Mouse (Mus musculus) embryonic facial prominence, embryonic 14.5 days (tissue): ENCODE data around the gene Vmn1r7. TPM values are rescaled to one million over a fixed set of nuclear protein-coding genes. Genes with fewer than 3 reads are reported as not detected.
"Not testable (repeated sequence)": the region's sequence is repeated elsewhere in the genome, so short reads cannot be mapped to it uniquely, and the experiment has no call there.

Experiments used
- ATAC-seq: fragments of 200-750 bp; cut with Nextera tagmentation; 2 replicates; pipeline ENCODE4 v1.8.0; 2017; ENCODE audit warnings: low read depth, moderate number of reproducible peaks, moderate TSS enrichment
- DNase-seq: peaks from one replicate; pipeline ENCODE4 v3.0.0-alpha.2; 2015; ENCODE audit warnings: low spot score
- H3K27ac ChIP-seq: fragments of 300-500 bp; sonication (generic); replicated peaks from 2 replicates; pipeline ENCODE4 v1.5.1; 2014; ENCODE audit warnings: low read depth, mild to moderate bottlenecking, low read length, moderate library complexity
- H3K27me3 ChIP-seq: fragments of 300-500 bp; sonication (generic); replicated peaks from 2 replicates; pipeline ENCODE4 v1.6.1; 2014; ENCODE audit warnings: low read length; ENCODE audit not compliant: control insufficient read depth, insufficient read depth
- H3K36me3 ChIP-seq: fragments of 300-500 bp; sonication (generic); 2 replicates; pipeline ENCODE4 v1.6.1; 2014; ENCODE audit warnings: low read length, mixed read lengths; ENCODE audit not compliant: control insufficient read depth, insufficient read depth
- H3K4me1 ChIP-seq: fragments of 300-500 bp; sonication (generic); 2 replicates; pipeline ENCODE4 v1.6.1; 2014; ENCODE audit warnings: antibody characterized with exemption, low read length; ENCODE audit not compliant: control insufficient read depth, insufficient read depth
- H3K4me2 ChIP-seq: fragments of 300-500 bp; sonication (generic); 2 replicates; pipeline ENCODE4 v1.6.1; 2014; ENCODE audit warnings: low read depth, mild to moderate bottlenecking, low read length, moderate library complexity, mixed read lengths
- H3K4me3 ChIP-seq: fragments of 300-500 bp; sonication (generic); 2 replicates; pipeline ENCODE4 v1.5.1; 2014; ENCODE audit warnings: low read depth, mild to moderate bottlenecking, low read length
- H3K9ac ChIP-seq: fragments of 300-500 bp; sonication (generic); 2 replicates; pipeline ENCODE4 v1.6.1; 2014; ENCODE audit warnings: low read depth, mild to moderate bottlenecking, low read length, moderate library complexity, mixed read lengths
- H3K9me3 ChIP-seq: fragments of 300-500 bp; sonication (generic); 2 replicates; pipeline ENCODE4 v1.6.1; 2016; ENCODE audit warnings: low read length; ENCODE audit not compliant: control insufficient read depth
- WGBS: fragments of 180-500 bp; shearing (Covaris S2); extraction: QIAGEN DNeasy Blood & Tissue Kit; methylation state at CpG from one replicate; pipeline ENCODE4 v1.1.7; 2014; 5-methylcytosine and 5-hydroxymethylcytosine counted together
- polyA plus RNA-seq: library from polyadenylated mRNA; unstranded; fragments of >200 nt; fragmentation: Nextera tagmentation; extraction: Ambion mirVana; gene quantifications from 2 replicates; pipeline ENCODE4 v1.2.1, GENCODE M21; 2014

The Vmn1r7 gene
- polyA plus RNA-seq = not detected in 2 replicates

DNA sequence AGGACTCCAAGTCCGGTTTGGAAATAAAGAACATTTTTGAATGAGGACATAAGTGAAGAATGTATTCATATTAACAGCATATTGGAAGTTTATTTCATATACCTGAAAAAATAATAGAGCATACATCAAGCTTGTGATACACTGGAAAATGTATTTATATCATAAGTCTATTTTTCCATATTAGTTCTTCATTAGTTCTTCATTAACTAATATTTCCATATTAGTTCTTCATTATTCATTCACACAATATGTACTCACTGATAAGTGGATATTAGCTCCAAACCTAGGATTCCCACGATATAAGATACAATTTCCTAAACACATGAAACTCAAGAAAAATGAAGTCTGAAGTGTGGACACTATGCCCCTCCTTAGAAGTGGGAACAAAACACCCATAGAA lies at the start of gene Vmn1r7:
TSS of gene Vmn1r7 (minus strand) at position 101 of the 400 bp plus-strand sequence.
- not testable (repeated sequence) for H3K9me3 ChIP-seq, ATAC-seq, H3K27me3 ChIP-seq, H3K4me1 ChIP-seq, H3K4me3 ChIP-seq, H3K36me3 ChIP-seq, H3K27ac ChIP-seq, H3K9ac ChIP-seq, H3K4me2 ChIP-seq, DNase-seq
- WGBS = 84% methylated on average over 2 of the region's 2 CpGs

DNA sequence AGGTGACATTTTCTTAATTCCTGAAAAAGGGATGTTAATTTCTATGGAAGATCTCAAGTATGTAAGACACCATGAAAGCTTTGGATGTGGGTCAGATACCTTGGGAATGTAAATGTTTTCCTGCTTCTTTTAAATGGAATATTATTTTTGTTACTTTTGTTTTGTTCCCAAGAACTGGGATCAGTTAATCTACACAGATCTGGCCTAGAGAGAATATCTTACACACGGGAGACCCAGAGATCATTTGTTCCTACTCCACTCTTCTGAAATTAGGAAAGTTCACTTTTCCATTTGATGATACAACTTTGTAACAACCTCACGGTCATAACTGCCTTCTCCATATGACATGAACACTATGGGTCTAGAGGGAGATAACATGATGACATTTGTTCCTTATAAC lies 41.4 kb upstream of the Vmn1r7 start, which contains the start of gene Vmn1r9:
TSS of gene Vmn1r9 (plus strand) at position 301 of the 400 bp plus-strand sequence.
- Histone ChIP-seq H3K4me1 (no peaks in the 10 kb centered on the region), H3K4me3 (no peak within 1 kb of the TSS), H3K4me2 (no peak within 1 kb of the TSS), H3K9ac (no peak within 1 kb of the TSS), H3K27ac (no peak within 1 kb of the TSS), H3K27me3 (no peaks in the 10 kb centered on the region), H3K36me3 (no peaks in the 10 kb centered on the region), H3K9me3 (no peaks in the 10 kb centered on the region)
- WGBS = 83% methylated on average over 2 of the region's 2 CpGs
- DNase-seq = no peak
- ATAC-seq = no peak

- Histone ChIP-seq H3K4me2 (no peak overlapping the region), H3K4me3 (no peak overlapping the region), H3K27ac (no peak overlapping the region), H3K9me3 (no peaks in the 10 kb centered on the region), H3K9ac (no peak overlapping the region), H3K4me1 (no peaks in the 10 kb centered on the region), H3K27me3 (no peaks in the 10 kb centered on the region), H3K36me3 (no peaks in the 10 kb centered on the region)
- no peak for ATAC-seq
- DNase-seq = no peak
Observed at GRCm38 (mm10) chr6:57063730-57064129, 38.6 kb upstream of the Vmn1r7 start.

GRCm38 (mm10) chr6:57034674-57035073 lies 9.6 kb upstream of the Vmn1r7 start:
- 76% methylated on average over 2 of the region's 2 CpGs for WGBS
- no peak for ATAC-seq

DNA sequence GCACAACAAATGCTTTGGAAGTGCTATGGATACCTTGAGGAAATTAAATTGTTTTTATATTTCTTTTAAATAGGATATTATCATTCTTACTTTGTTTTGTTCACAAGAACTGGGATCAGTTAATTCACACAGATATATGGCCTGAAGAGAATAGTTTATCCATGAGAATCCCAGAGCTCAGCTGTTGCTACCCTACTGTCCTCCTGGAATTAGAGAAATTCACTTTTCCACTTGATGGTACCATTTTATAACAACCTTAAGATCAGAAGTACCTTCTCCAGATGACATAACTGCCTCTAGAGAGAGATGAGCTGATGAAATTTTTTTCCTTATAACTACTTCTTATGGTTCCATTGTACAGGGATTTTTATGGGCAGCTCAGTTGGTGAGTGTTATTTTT lies 6.9 kb upstream of the Vmn1r7 start, which contains the start of gene Vmn1r8:
TSS of gene Vmn1r8 (plus strand) at position 301 of the 400 bp plus-strand sequence.
- no peaks in the 10 kb centered on the region for H3K27me3 ChIP-seq
- H3K27ac ChIP-seq = no peak within 1 kb of the TSS
- H3K9ac ChIP-seq = no peak within 1 kb of the TSS
- no peaks in the 10 kb centered on the region for H3K4me1 ChIP-seq
- H3K4me2 ChIP-seq = no peak within 1 kb of the TSS
- no peaks in the 10 kb centered on the region for H3K36me3 ChIP-seq
- H3K4me3 ChIP-seq = no peak within 1 kb of the TSS
- H3K9me3 ChIP-seq = no peaks in the 10 kb centered on the region
- no peak for ATAC-seq
- DNase-seq = no peak

More at GRCm38 (mm10) chr6:57034674-57035073, 9.6 kb upstream of the Vmn1r7 start:
- Histone ChIP-seq H3K9me3 (no peaks in the 10 kb centered on the region), H3K4me1 (no peaks in the 10 kb centered on the region), H3K4me3 (no peak overlapping the region), H3K27ac (no peak overlapping the region), H3K36me3 (no peaks in the 10 kb centered on the region), H3K27me3 (no peaks in the 10 kb centered on the region), H3K9ac (no peak overlapping the region), H3K4me2 (no peak overlapping the region)
- no peak for DNase-seq

GRCm38 (mm10) chr6:56996943-56997342 lies 28.2 kb downstream of the Vmn1r7 start, which contains the start of gene Vmn1r6:
TSS of gene Vmn1r6 (plus strand) at chr6:56997243.
- Histone ChIP-seq H3K9me3 (no peaks in the 10 kb centered on the region), H3K27me3 (no peaks in the 10 kb centered on the region), H3K4me3 (no peak within 1 kb of the TSS), H3K27ac (no peak within 1 kb of the TSS), H3K36me3 (no peaks in the 10 kb centered on the region), H3K4me2 (no peak within 1 kb of the TSS), H3K4me1 (no peaks in the 10 kb centered on the region), H3K9ac (no peak within 1 kb of the TSS)
- WGBS = 81% methylated on average over 2 of the region's 2 CpGs
- no peak for ATAC-seq
- no peak for DNase-seq

Other genes starting within 250 kb of the Vmn1r7 start
- gene Kbtbd2, start 227.5 kb downstream of the Vmn1r7 start, polyA plus RNA-seq = 16.7 TPM in 2 replicates
- gene Fkbp9, start 193.3 kb downstream of the Vmn1r7 start, polyA plus RNA-seq = 240 and 246 TPM in 2 replicates
- gene Nt5c3, start 101.4 kb downstream of the Vmn1r7 start, polyA plus RNA-seq = 63.1 and 65.5 TPM in 2 replicates
- 0.38 and 0.46 TPM in 2 replicates for gene Vmn1r4, start 101.3 kb downstream of the Vmn1r7 start, polyA plus RNA-seq
- not detected in 2 replicates for gene Vmn1r5, start 55.1 kb downstream of the Vmn1r7 start, polyA plus RNA-seq
- gene Vmn1r6, start 28.1 kb downstream of the Vmn1r7 start, polyA plus RNA-seq = not detected in 2 replicates
- not detected in 2 replicates for gene Vmn1r8, start 7.0 kb upstream of the Vmn1r7 start, polyA plus RNA-seq
- not detected in 2 replicates for gene Vmn1r9, start 41.5 kb upstream of the Vmn1r7 start, polyA plus RNA-seq
- gene Vmn1r10, start 84.1 kb upstream of the Vmn1r7 start, polyA plus RNA-seq = not detected in 2 replicates
- gene Vmn1r11, start 108.1 kb upstream of the Vmn1r7 start, polyA plus RNA-seq = not detected in 2 replicates
- gene Vmn1r12, start 131.6 kb upstream of the Vmn1r7 start, polyA plus RNA-seq = not detected in 2 replicates
- not detected in 2 replicates for gene Vmn1r13, start 178.0 kb upstream of the Vmn1r7 start, polyA plus RNA-seq
- gene Vmn1r14, start 206.4 kb upstream of the Vmn1r7 start, polyA plus RNA-seq = not detected in 2 replicates
- not detected in 2 replicates for gene Vmn1r15, start 232.6 kb upstream of the Vmn1r7 start, polyA plus RNA-seq